Mouse (Mus musculus) CD8-positive naive resting alpha-beta T cell, adult 2 months (primary cell): ENCODE results near the gene Khdc3.
"Not testable (repeated sequence)": the region's sequence is repeated elsewhere in the genome, so short reads cannot be mapped to it uniquely, and the experiment has no call there.

Experiments
- DNase-seq, 2 experiments: peaks; one replicate each; pipeline ENCODE4 v3.0.0; 2022; ENCODE audit warnings: low read depth in 2 of 2, low spot score in 2 of 2

Khdc3 gene

DNA sequence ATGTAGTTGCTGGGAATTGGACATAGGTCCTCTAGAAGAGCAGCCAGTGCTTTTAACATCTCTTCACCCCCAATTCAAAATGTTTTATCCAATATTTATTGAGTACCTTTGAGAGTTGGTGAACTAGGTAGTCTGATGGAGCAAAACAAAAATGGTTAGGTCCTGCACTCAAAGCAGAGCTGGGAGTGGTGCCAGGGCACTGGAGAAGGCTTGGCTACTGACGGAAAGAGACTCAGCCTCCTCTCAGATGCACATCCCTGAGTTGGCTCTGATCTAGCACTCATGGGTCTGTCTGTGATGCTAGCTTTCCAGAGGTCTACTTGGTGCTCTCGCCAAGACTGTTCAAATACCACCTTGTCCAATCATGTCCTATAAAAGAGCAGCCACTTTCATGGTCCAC is 3.7 kb upstream of the Khdc3 start:
- DNase-seq, result no peak

DNA sequence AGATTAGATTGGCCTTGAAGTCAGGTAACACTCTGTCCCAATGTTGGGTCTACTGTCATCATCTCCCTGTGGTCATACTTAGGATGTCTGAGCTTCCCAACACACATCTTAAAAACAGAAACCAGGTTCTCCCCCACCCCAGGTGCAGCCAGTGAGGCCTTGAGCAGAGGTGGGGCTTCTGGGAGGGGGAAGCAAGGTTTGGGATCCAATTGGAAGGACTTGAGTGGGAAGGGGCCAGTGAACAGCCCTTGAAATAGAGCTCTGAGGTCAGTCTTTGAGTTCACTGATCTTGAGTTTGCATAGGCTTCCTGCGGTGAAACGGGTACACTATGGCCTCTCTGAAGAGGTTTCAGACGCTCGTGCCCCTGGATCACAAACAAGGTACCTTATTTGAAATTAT is 545 bp downstream of the Khdc3 start, which contains the start of gene Gm20509:
Gene Gm20509 (plus strand): TSS at position 290 of the 400 bp plus-strand sequence.
- DNase-seq, result no peak

DNA sequence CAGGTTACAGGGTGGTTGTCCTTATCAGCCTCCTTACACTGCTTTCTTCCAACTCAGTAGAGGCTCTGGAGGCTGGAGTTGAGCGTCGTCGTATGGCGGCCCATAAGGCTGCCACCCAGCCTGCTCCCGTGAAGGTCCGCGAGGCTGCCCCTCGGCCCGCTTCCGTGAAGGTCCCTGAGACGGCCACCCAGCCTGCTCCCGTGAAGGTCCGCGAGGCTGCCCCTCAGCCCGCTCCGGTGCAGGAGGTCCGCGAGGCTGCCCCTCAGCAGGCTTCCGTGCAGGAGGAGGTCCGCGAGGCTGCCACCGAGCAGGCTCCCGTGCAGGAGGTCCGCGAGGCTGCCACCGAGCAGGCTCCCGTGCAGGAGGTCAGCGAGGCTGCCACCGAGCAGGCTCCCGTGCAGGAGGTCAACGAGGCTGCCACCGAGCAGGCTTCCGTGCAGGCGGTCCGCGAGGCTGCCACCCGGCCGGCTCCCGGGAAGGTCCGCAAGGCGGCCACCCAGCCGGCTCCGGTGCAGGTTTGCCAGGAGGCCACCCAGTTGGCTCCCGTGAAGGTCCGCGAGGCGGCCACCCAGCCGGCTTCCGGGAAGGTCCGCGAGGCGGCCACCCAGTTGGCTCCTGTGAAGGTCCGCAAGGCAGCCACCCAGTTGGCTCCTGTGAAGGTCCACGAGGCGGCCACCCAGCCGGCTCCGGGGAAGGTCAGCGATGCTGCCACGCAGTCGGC is 1.7 kb downstream of the Khdc3 start:
- DNase-seq, result no peak

DNA sequence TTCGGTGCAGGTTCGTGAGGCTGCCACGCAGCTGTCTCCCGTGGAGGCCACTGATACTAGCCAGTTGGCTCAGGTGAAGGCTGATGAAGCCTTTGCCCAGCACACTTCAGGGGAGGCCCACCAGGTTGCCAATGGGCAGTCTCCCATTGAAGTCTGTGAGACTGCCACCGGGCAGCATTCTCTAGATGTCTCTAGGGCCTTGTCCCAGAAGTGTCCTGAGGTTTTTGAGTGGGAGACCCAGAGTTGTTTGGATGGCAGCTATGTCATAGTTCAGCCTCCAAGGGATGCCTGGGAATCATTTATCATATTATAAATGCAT is 2.2 kb downstream of the Khdc3 start:
- no peak for DNase-seq

DNA sequence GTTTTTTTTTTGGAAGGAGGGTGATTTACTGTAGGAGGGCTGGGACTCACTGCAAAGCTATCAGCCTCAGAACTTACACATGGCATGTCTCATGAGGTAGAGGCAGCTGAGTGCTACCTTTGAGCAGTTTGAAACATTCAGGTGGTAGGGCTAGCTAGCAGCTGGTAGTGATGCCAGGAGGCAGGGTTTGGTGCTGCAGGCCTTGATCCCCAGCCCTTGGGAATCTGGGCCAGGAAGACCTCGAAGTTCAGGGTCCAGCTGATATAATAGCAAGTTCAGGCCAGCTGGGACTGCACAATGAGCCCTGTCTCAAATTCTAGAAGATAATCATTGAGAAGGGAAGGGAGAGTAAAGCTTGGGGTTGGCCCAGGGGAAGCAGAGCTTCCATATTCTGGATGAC is 3.5 kb downstream of the Khdc3 start:
- DNase-seq, result no peak

DNA sequence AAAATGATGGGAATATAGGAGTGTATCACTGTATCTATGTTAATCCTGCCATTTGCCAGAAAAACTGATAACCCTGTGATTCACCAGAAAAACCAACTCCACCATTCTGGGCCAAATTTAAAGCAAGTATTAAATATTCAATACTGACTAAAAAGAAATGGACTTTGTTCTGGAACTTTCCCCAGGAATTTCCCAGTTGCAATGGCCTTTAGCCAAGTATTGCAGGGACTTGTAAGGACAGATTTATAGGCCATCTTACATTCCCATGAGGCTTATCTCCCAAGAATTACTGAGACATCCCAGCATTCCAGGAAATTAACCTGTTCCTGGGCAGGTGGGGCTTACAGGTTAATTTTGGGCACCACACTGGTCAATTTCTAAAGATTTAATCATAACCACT is 4.1 kb downstream of the Khdc3 start:
- no peak for DNase-seq

DNA sequence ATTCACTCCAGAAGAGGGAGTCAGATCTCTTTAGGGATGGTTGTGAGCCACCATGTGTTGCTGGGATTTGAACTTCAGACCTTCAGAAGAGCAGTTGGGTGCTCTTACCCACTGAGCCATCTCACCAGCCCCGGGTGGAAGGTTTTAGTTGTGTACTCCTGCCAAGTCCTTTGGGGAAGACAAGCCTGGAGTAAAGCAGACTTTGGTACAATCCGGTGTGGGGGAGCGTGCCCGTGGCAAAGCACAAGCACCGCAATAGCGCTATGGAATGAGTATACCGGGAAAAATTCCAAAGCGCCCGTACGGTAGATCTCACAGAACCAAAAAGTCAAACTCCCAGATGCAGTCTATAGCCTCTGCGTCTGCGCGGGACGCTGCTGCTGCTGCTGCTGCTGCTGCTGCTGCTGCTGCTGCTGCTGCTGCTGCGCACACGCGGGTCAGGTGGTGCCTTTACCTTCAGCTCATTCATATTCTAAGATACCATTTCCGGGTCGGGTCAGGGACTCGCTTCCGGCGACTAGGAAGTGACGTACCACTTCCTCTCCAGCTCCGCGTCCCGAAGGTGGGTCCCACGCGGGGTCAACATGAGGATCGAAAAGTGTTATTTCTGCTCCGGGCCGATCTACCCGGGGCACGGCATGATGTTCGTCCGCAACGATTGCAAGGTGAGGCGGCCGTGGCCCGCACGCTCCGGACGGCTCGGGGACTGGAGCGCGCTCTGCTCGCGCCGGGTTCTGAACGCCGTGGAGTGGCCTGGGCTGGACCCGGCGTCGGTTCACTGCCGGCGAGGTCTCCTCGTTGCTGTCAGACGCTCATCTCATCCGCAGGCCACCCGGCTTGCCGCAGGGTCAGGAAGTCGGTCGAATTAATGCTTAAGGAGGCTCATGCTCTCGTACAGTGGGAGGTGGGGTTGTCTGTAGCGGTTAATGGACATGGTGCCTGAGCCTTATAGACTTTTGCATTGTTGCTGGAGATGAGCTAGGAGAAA is 11.6 kb downstream of the Khdc3 start, which contains the start of gene Rsl24d1:
Gene Rsl24d1 (plus strand): TSS at position 508 of the 988 bp plus-strand sequence.
- DNase-seq, result peak; percentile 74 to 77

DNA sequence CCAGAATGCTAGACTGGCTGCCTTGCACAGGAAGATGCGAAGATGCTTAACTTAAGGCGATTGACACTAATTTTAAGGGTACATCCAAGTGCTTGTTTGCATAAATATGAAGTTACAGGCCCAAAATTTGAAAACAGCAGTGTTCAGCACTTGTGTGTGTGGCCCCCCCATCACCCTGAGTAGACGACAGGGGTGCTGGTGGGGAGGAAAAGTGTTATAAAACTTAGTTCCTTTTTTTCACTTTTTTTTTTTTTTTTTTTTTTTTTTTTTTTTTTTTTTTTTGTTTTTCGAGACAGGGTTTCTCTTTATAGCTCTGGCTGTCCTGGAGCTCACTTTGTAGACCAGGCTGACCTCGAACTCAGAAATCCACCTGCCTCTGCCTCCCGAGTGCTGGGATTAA is 15.1 kb downstream of the Khdc3 start:
- DNase-seq, result not testable (repeated sequence)

DNA sequence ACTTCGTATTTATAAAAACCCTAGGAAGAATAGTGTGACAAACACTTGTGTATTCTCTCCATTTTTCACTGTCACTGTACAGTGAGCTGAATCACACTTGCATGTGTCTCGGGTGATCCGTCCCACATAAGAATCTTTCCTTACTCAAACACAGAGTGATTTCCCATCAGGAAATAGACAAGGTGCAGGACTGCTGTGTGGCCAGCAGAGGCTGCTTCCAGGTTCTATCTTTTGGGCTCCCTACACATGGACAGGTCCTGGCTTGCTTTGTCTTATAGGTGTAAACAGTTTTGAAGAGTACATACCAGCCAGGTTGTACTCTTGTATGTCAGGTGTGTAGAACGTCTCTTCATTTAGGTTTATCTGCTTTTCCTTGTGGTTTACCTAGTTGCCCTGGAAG is 16.4 kb downstream of the Khdc3 start:
- DNase-seq, result no peak

DNA sequence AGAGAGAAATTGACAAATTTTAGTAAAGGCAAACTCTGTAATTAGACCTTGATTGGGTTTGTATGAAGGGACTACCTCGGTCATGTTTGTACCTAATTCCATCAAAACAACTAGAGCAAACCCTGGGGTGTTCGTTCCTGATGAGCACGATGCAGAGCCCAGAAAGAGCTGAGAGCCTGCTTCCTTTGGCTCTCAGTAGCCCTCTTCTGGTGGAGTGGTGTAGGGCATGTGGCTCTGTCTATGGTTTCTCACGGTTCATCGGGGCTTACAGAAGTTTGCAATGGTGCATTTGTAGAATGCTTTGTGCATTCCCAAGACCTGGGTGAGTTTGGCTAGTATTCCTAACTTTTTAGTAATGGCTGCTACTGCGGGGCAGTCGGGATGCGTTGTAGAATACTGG is 20.1 kb downstream of the Khdc3 start:
- no peak for DNase-seq

DNA sequence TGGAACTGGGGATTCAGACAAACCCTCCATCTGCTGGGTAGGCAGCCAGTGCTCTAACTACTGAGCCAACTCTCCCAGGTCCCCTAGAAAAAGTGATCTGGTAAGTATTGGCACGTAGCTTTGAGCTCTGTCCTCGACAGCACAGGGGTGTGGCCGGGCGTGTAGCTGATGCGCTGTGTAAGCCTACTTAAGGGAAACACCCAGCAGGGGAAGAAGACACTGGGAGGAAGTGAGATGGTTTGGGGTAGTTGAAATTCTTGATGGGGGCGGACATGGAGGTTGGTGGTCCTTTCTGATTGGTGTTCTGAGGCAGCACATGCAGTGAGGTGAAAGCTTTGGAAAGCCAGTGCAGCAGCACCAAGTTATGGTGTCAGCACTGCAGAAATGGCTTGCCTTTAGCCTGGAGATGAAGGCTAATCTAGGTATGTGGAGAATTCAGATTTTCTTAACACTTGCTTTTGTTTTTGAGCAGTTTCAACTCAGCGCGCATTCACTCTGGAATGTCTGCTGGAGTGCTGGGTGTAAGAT is 23.5 kb downstream of the Khdc3 start:
- no peak for DNase-seq

DNA sequence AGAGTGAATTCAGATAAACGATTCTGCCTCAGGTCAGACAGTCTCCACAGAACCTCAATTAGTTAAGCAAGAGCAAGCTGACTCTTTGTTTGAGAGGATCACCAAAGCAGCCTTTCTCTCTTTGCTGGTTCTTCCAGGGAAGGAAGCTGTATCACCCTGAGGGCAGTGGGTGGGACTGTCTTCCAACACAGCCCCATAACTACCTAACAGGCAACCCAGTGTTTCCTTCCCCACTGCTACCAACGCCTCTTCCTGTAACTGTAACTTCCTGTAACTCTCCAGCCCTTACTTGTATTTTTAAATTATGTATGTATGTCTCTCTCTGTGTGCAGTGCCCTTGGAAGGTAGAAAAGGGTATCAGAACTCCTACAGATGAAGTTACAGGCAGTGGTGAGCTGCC is 25.8 kb downstream of the Khdc3 start:
- no peak for DNase-seq

DNA sequence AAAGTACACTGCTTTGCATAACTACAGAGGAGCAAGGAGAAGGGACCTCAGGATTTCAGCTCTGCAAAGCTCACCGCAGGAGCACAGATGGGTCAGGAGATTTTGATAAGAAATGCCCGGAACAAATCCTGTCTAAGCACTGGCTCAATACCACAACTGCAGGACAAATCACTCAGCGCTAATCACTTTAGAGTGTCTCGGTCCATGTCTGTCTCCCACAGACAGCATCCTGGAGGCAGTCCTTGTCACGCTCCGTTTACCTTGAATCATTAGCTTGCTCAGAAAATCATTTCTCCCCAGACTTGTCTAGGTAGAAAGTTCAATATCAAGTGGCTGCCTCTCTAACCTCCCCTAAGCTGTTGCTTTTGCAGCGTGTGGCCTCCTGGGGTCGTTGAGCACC is 28.2 kb downstream of the Khdc3 start:
- no peak for DNase-seq

DNA sequence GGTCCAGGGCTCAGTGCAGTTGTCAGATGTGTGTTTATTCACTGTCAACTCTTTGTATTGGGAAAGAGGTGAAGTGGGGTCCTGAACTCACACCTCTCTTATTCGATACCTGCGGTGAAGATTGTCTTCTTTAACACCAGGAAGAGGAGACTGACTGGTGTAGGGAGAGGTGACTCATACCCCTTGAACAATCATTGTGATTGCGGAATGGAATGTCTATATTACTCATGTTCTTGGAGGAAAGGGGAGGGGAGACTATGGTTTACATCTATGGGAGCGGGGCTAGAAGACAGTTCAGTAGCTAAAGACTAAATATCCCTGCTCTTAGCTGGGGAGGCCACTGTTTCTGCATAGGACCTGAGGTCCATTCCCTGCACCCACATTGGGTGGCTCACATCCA is 28.9 kb downstream of the Khdc3 start:
- DNase-seq, result no peak

DNA sequence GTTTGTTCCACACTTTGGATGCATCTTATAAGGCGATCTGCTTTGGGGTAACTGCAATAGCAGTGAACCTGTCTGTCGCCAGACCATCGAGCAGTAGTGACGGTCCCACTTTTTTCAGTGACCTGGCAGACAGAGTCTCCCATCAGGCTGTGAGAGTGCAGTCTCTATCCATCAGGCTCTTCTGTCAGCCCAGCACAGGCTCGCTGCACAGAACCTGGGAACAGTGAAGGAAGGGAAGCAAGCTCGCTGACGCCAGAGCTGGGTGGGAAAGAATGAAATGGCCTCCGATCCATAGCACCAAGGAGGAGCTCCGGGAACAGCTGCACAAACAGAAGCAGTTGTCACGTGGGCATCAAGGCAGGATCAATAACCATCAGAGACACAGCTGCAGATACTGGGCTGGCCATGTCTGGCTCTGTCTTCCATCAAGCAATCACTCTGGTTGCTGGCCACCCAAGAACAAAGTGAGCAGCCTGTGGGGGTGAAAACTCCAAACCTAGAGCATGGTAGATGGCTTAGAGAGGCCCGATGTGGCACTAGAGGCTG is 35.8 kb downstream of the Khdc3 start:
- no peak for DNase-seq
